Mouse (Mus musculus): Measurements from ENCODE around the gene Runx2. TPM values are rescaled to one million over a fixed set of nuclear protein-coding genes. Genes with fewer than 3 reads are reported as not detected.

The Runx2 gene
- total RNA-seq, 1 experiment, result 0.71 TPM

DNA sequence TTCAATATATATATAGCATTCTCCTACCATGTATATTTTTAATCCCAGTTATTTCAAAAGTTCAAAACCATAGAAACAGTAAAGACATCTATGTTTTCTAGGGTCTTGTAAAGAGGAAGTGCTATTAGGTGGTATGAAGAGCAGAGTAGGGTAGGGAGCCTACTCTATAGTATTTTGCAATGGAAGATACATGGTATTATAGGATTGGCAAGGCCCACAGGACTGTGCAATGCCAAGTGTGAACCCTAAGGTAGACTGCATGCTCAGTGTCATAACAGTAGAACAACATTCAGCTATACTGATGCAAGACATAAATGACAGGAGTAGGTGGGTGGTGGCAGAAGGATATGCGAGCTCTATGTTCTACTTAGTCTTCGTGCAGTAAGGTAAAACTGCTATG lies 181.7 kb downstream of the Runx2 start:
- TF ChIP-seq ZC3H11A (IDR thresholded peaks at IDR 0.05; ENCODE audit: borderline replicate concordance, low read depth, low read length) (no peak), HCFC1 (IDR thresholded peaks at IDR 0.05; ENCODE audit: borderline replicate concordance, insufficient read depth, low read length) (no peak), MAFK (IDR thresholded peaks at IDR 0.05; ENCODE audit: insufficient read depth, low read depth, low read length) (no peak), CHD2 (IDR thresholded peaks at IDR 0.05; ENCODE audit: low read depth, low read length) (no peak), ZNF384 (IDR thresholded peaks at IDR 0.05; ENCODE audit: low read depth, low read length) (no peak)
- H3K4me1 ChIP-seq (ENCODE audit: control insufficient read depth in 2 of 2, insufficient read depth in 2 of 2, low read length in 2 of 2, poor library complexity in 1 of 2), result no peaks in the 10 kb centered on the region
- no peaks in the 10 kb centered on the region for H3K36me3 ChIP-seq (ENCODE audit: control insufficient read depth, insufficient read depth, low read length, poor library complexity, severe bottlenecking)
- H3K9ac ChIP-seq (ENCODE audit: insufficient read depth, low read depth, low read length, poor library complexity, severe bottlenecking), result no peak overlapping the region
- in situ Hi-C loops (cut with MboI; ENCODE audit: low sequenced_read_pairs in 2 of 2, unreplicated experiment in 2 of 2), result no loop called here
- no peaks in the 10 kb centered on the region for H3K9me3 ChIP-seq (ENCODE audit: control insufficient read depth, insufficient read depth, low read depth, low read length)
- DNase-seq (ENCODE audit: low read depth, low spot score), result no peak
- no peak overlapping the region for H3K4me3 ChIP-seq (ENCODE audit: insufficient read depth in 1 of 2, low read depth in 1 of 2, low read length in 2 of 2, poor library complexity in 1 of 2, severe bottlenecking in 1 of 2)
- no peak overlapping the region for H3K27ac ChIP-seq (ENCODE audit: insufficient read depth, low read depth, low read length, poor library complexity, severe bottlenecking)

DNA sequence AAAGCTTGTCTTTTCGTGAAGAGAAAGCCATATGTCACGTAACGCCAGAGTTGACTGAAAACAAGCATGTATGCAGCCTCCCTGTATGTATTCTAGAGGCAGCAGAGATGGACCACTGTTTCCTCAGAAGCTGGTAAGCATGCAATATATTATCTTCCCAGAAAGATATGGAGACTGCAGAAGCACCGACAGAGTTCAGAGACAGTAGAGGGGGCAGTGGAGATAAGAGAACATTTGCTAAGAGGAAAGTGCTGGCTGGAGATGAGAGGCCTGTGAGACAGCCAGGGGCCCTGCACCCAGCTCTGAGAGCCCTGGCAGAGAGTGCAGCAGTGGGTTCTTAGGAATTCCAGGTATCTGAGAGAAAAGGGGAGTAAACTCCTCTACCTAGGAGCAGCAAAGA lies 182.3 kb downstream of the Runx2 start:
- DNase-seq (ENCODE audit: low read depth, low spot score), result no peak
- in situ Hi-C loops (cut with MboI; ENCODE audit: low sequenced_read_pairs in 2 of 2, unreplicated experiment in 2 of 2), result no loop called here
- H3K9me3 ChIP-seq (ENCODE audit: control insufficient read depth, insufficient read depth, low read depth, low read length), result no peaks in the 10 kb centered on the region
- TF ChIP-seq HCFC1 (IDR thresholded peaks at IDR 0.05; ENCODE audit: borderline replicate concordance, insufficient read depth, low read length) (no peak), MAFK (IDR thresholded peaks at IDR 0.05; ENCODE audit: insufficient read depth, low read depth, low read length) (no peak), ZC3H11A (IDR thresholded peaks at IDR 0.05; ENCODE audit: borderline replicate concordance, low read depth, low read length) (no peak), CHD2 (IDR thresholded peaks at IDR 0.05; ENCODE audit: low read depth, low read length) (no peak), ZNF384 (IDR thresholded peaks at IDR 0.05; ENCODE audit: low read depth, low read length) (no peak)
- H3K4me1 ChIP-seq (ENCODE audit: control insufficient read depth in 2 of 2, insufficient read depth in 2 of 2, low read length in 2 of 2, poor library complexity in 1 of 2), result no peaks in the 10 kb centered on the region
- no peaks in the 10 kb centered on the region for H3K36me3 ChIP-seq (ENCODE audit: control insufficient read depth, insufficient read depth, low read length, poor library complexity, severe bottlenecking)
- H3K27ac ChIP-seq (ENCODE audit: insufficient read depth, low read depth, low read length, poor library complexity, severe bottlenecking), result no peak overlapping the region
- H3K4me3 ChIP-seq (ENCODE audit: insufficient read depth in 1 of 2, low read depth in 1 of 2, low read length in 2 of 2, poor library complexity in 1 of 2, severe bottlenecking in 1 of 2), result no peak overlapping the region
- no peak overlapping the region for H3K9ac ChIP-seq (ENCODE audit: insufficient read depth, low read depth, low read length, poor library complexity, severe bottlenecking)

DNA sequence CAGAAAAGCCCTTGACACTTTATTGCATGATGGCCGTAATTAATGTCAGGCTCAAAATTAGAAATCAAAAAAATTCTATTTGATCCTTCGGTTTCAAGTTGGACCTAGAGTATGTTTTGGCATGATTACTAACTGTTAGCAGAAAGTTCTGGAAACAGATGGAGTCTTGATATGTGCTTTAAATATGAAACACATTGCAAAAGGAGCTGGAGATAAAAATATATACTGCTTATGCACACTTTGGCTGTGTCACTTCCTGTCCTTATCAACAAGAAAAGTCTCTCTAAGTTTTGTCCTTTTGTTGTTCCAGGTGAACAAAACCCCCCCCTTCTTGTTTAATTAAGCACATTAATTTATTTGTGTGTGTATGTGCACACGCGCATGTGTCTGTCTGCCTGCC lies 183.0 kb downstream of the Runx2 start:
- no peaks in the 10 kb centered on the region for H3K4me1 ChIP-seq (ENCODE audit: control insufficient read depth in 2 of 2, insufficient read depth in 2 of 2, low read length in 2 of 2, poor library complexity in 1 of 2)
- H3K27ac ChIP-seq (ENCODE audit: insufficient read depth, low read depth, low read length, poor library complexity, severe bottlenecking), result no peak overlapping the region
- TF ChIP-seq MAFK (IDR thresholded peaks at IDR 0.05; ENCODE audit: insufficient read depth, low read depth, low read length), result no peak
- no peak for TF ChIP-seq CHD2 (IDR thresholded peaks at IDR 0.05; ENCODE audit: low read depth, low read length)
- TF ChIP-seq ZNF384 (IDR thresholded peaks at IDR 0.05; ENCODE audit: low read depth, low read length), result no peak
- TF ChIP-seq HCFC1 (IDR thresholded peaks at IDR 0.05; ENCODE audit: borderline replicate concordance, insufficient read depth, low read length), result no peak
- TF ChIP-seq ZC3H11A (IDR thresholded peaks at IDR 0.05; ENCODE audit: borderline replicate concordance, low read depth, low read length), result no peak
- H3K4me3 ChIP-seq (ENCODE audit: insufficient read depth in 1 of 2, low read depth in 1 of 2, low read length in 2 of 2, poor library complexity in 1 of 2, severe bottlenecking in 1 of 2), result no peak overlapping the region
- DNase-seq (ENCODE audit: low read depth, low spot score), result no peak
- no peaks in the 10 kb centered on the region for H3K36me3 ChIP-seq (ENCODE audit: control insufficient read depth, insufficient read depth, low read length, poor library complexity, severe bottlenecking)
- in situ Hi-C loops (cut with MboI; ENCODE audit: low sequenced_read_pairs in 2 of 2, unreplicated experiment in 2 of 2), result no loop called here
- H3K9ac ChIP-seq (ENCODE audit: insufficient read depth, low read depth, low read length, poor library complexity, severe bottlenecking), result no peak overlapping the region
- H3K9me3 ChIP-seq (ENCODE audit: control insufficient read depth, insufficient read depth, low read depth, low read length), result no peaks in the 10 kb centered on the region

DNA sequence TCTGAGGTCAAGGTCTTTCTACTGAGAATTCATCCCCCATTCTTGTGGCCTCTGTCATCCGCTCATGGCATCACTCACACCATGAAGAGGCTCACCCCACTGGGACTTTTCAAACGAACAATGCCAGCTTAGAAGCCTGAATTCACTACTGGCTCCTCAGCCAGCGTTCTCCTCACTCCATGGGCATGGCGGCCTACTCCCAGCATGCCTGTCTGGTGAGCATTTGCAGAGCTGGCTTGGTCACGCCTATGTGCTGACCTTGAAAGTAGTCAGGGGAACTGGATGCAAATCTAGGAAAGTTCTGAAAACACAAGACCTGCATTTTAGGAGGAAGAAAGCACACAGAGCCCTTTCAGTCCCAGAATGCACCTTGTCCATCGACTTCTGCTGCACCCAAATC lies 187.3 kb downstream of the Runx2 start:
- no peak for DNase-seq (ENCODE audit: low read depth, low spot score)
- Histone ChIP-seq H3K4me1 (ENCODE audit: control insufficient read depth in 2 of 2, insufficient read depth in 2 of 2, low read length in 2 of 2, poor library complexity in 1 of 2) (no peaks in the 10 kb centered on the region), H3K9me3 (ENCODE audit: control insufficient read depth, insufficient read depth, low read depth, low read length) (no peaks in the 10 kb centered on the region), H3K9ac (ENCODE audit: insufficient read depth, low read depth, low read length, poor library complexity, severe bottlenecking) (no peak overlapping the region), H3K4me3 (ENCODE audit: insufficient read depth in 1 of 2, low read depth in 1 of 2, low read length in 2 of 2, poor library complexity in 1 of 2, severe bottlenecking in 1 of 2) (no peak overlapping the region), H3K36me3 (ENCODE audit: control insufficient read depth, insufficient read depth, low read length, poor library complexity, severe bottlenecking) (no peaks in the 10 kb centered on the region), H3K27ac (ENCODE audit: insufficient read depth, low read depth, low read length, poor library complexity, severe bottlenecking) (no peak overlapping the region)
- TF ChIP-seq HCFC1 (IDR thresholded peaks at IDR 0.05; ENCODE audit: borderline replicate concordance, insufficient read depth, low read length) (no peak), ZNF384 (IDR thresholded peaks at IDR 0.05; ENCODE audit: low read depth, low read length) (no peak), MAFK (IDR thresholded peaks at IDR 0.05; ENCODE audit: insufficient read depth, low read depth, low read length) (no peak), CHD2 (IDR thresholded peaks at IDR 0.05; ENCODE audit: low read depth, low read length) (no peak)
- in situ Hi-C loops (cut with MboI; ENCODE audit: low sequenced_read_pairs in 2 of 2, unreplicated experiment in 2 of 2), result no loop called here

DNA sequence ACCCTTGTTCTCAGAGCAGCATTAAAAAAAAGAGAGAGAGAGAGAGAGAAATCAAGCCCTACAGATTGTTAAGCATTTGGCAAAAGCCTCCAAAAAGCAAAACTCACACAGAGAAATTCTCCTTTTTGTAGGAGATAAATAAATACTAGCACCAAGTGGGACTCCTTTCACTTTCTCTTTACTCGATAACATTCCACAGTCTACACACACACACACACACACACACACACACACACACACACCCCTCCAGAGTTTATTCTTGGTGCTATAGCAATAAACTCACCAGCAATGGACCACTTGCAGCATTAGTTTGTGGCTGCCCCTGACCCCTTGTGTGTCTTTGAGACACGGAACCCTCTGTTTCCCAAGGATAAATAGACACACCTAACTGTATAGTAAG lies 190.9 kb downstream of the Runx2 start:
- Histone ChIP-seq H3K27ac (ENCODE audit: insufficient read depth, low read depth, low read length, poor library complexity, severe bottlenecking) (no peak overlapping the region), H3K9me3 (ENCODE audit: control insufficient read depth, insufficient read depth, low read depth, low read length) (no peaks in the 10 kb centered on the region), H3K4me3 (ENCODE audit: insufficient read depth in 1 of 2, low read depth in 1 of 2, low read length in 2 of 2, poor library complexity in 1 of 2, severe bottlenecking in 1 of 2) (no peak overlapping the region), H3K9ac (ENCODE audit: insufficient read depth, low read depth, low read length, poor library complexity, severe bottlenecking) (no peak overlapping the region), H3K36me3 (ENCODE audit: control insufficient read depth, insufficient read depth, low read length, poor library complexity, severe bottlenecking) (no peaks in the 10 kb centered on the region), H3K4me1 (ENCODE audit: control insufficient read depth in 2 of 2, insufficient read depth in 2 of 2, low read length in 2 of 2, poor library complexity in 1 of 2) (no peaks in the 10 kb centered on the region)
- TF ChIP-seq ZNF384 (IDR thresholded peaks at IDR 0.05; ENCODE audit: low read depth, low read length), result no peak
- TF ChIP-seq CHD2 (IDR thresholded peaks at IDR 0.05; ENCODE audit: low read depth, low read length), result no peak
- no peak for TF ChIP-seq MAFK (IDR thresholded peaks at IDR 0.05; ENCODE audit: insufficient read depth, low read depth, low read length)
- no peak for TF ChIP-seq HCFC1 (IDR thresholded peaks at IDR 0.05; ENCODE audit: borderline replicate concordance, insufficient read depth, low read length)
- no peak for TF ChIP-seq ZC3H11A (IDR thresholded peaks at IDR 0.05; ENCODE audit: borderline replicate concordance, low read depth, low read length)
- no peak for DNase-seq (ENCODE audit: low read depth, low spot score)
- in situ Hi-C loops (cut with MboI; ENCODE audit: low sequenced_read_pairs in 2 of 2, unreplicated experiment in 2 of 2), result no loop called here

All from ES-E14 (cell line).